Mouse (Mus musculus) E14TG2a.4 (cell line): ENCODE measurements around the gene Coq2.

ENCODE experiments used
- CTCF ChIP-seq: conservative IDR thresholded peaks from 2 replicates; pipeline ENCODE4 v1.5.1; 2014; ENCODE audit warnings: low read length
- NANOG ChIP-seq: IDR thresholded peaks from 2 replicates; pipeline ENCODE4 v1.6.1; 2014; ENCODE audit warnings: borderline replicate concordance, low read length, mixed read lengths
- POU5F1 ChIP-seq: IDR thresholded peaks from 2 replicates; pipeline ENCODE4 v1.6.1; 2014; ENCODE audit warnings: low read length, borderline replicate concordance

- TF ChIP-seq NANOG (no peak), POU5F1 (no peak), CTCF (no peak)
These were observed 50.1 kb downstream of the Coq2 start for GRCm38 (mm10) chr5:100624743-100625360.
